Comparison of ENCODE assay signal across 35 mouse cellular contexts in the genomic region with DNA sequence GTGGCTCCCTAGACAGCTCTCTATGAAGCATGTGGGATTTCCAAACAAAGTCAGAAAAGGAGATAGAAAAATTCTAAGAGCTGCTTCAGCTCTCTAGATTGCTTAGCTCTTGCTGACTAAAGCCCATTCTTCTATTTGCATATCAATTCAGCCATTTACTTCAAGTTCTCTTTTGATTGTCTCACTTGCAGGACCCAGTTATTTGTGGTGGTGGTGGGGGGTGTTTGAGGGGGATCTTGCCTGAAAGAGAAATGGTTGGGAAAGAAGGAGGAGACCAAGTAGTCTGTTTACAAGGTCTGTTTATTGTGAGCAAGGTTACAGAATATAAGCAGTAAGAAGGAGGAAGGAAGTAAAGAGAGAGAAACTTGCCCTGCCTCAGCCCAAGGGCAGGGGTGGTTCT.
"Had no signal": no experiment of that assay in that cellular context is flagged by ENCODE, and none has a peak within 500 bp of the region (broad histone marks: within the 10 kb centered on the region; RNA-seq: fewer than 3 reads in every experiment).

No protein-coding gene starts in this region.

- H3K4me1 ChIP-seq: heart, embryonic 12.5 days; heart, embryonic 13.5 days; heart, embryonic 15.5 days; hindbrain, embryonic 10.5 days; hindbrain, embryonic 12.5 days; hindbrain, embryonic 13.5 days; hindbrain, embryonic 15.5 days; intestine, embryonic 15.5 days; kidney, embryonic 15.5 days had no signal

- H3K9ac ChIP-seq: heart, embryonic 12.5 days; heart, embryonic 13.5 days; heart, embryonic 15.5 days; hindbrain, embryonic 12.5 days; hindbrain, embryonic 13.5 days; hindbrain, embryonic 14.5 days; hindbrain, embryonic 15.5 days; intestine, embryonic 15.5 days; kidney, embryonic 15.5 days had no signal

- H3K9me3 ChIP-seq: heart, embryonic 12.5 days; heart, embryonic 15.5 days; hindbrain, embryonic 10.5 days; hindbrain, embryonic 12.5 days; hindbrain, embryonic 13.5 days; hindbrain, embryonic 15.5 days; intestine, embryonic 15.5 days; kidney, embryonic 15.5 days had no signal

- H3K27me3 ChIP-seq: heart, embryonic 12.5 days; heart, embryonic 13.5 days; heart, embryonic 15.5 days; hindbrain, embryonic 12.5 days; hindbrain, embryonic 13.5 days; hindbrain, embryonic 15.5 days; intestine, embryonic 15.5 days; kidney, embryonic 15.5 days had no signal

- H3K36me3 ChIP-seq: heart, embryonic 12.5 days; heart, embryonic 13.5 days; heart, embryonic 15.5 days; hindbrain, embryonic 10.5 days; hindbrain, embryonic 12.5 days; hindbrain, embryonic 13.5 days; hindbrain, embryonic 15.5 days; intestine, embryonic 15.5 days; kidney, embryonic 15.5 days had no signal

- H3K4me2 ChIP-seq: heart, embryonic 11.5 days; heart, embryonic 12.5 days; heart, embryonic 13.5 days; heart, embryonic 15.5 days; hindbrain, embryonic 12.5 days; hindbrain, embryonic 13.5 days; hindbrain, embryonic 14.5 days; hindbrain, embryonic 15.5 days; intestine, embryonic 15.5 days; kidney, embryonic 15.5 days had no signal

- ATAC-seq: hindbrain, embryonic 16.5 days; hindbrain, postnatal 0 days; inflammation-experienced regulatory T-cells, adult 6 months; intestine, embryonic 15.5 days; intestine, embryonic 16.5 days; intestine, postnatal 0 days had no signal

- H3K4me3 ChIP-seq: heart, embryonic 12.5 days; heart, embryonic 13.5 days; heart, embryonic 15.5 days; hindbrain, embryonic 10.5 days; hindbrain, embryonic 12.5 days; hindbrain, embryonic 13.5 days; hindbrain, embryonic 15.5 days; intestine, embryonic 15.5 days; kidney, embryonic 15.5 days; layer of hippocampus, adult 2 months; left cerebral cortex, adult 2 months had no signal

- H3K27ac ChIP-seq: heart, embryonic 13.5 days; heart, embryonic 15.5 days; hindbrain, embryonic 10.5 days; hindbrain, embryonic 12.5 days; hindbrain, embryonic 13.5 days; hindbrain, embryonic 14.5 days; hindbrain, embryonic 15.5 days; hindbrain, postnatal 0 days; intestine, embryonic 15.5 days; kidney, embryonic 15.5 days; kidney, postnatal 0 days; layer of hippocampus, adult 2 months; left cerebral cortex, adult 2 months had no signal

- DNase-seq: heart, postnatal 10 days; heart, postnatal 14 days; heart, postnatal 36 days; heart, postnatal 4 days; kidney, adult 11 months; kidney, adult 18-20 months; kidney, adult 2 months; kidney, adult 8-10 months; kidney, adult 9 months; kidney, postnatal 10 days; kidney, postnatal 14 days; kidney, postnatal 25 days; kidney, postnatal 36 days; kidney, postnatal 4 days; layer of hippocampus, adult 9-11 months; layer of hippocampus, postnatal 36 days had no signal
